Mouse (Mus musculus) lung, embryonic 15.5 days (tissue): ENCODE measurements at regions not wholly inside any gene's neighbourhood (a gene's known extent, or its start where the extent isn't known, plus 50 kb on each side); places are given as distances from the start of the nearest gene placed in this dataset.

ENCODE experiments used
- ATAC-seq: fragments of 200-750 bp; cut with Nextera tagmentation; 2 replicates; pipeline ENCODE4 v1.8.0; 2017; ENCODE audit warnings: moderate number of reproducible peaks, borderline replicate concordance; ENCODE audit not compliant: low FRiP score, low TSS enrichment; ENCODE audit errors: extremely low read depth
- H3K27ac ChIP-seq: fragments of 300-500 bp; sonication (generic); 2 replicates; pipeline ENCODE4 v1.5.1; 2015; ENCODE audit warnings: moderate library complexity, mild to moderate bottlenecking, inconsistent platforms
- H3K27me3 ChIP-seq: fragments of 300-500 bp; sonication (generic); 2 replicates; pipeline ENCODE4 v1.6.1; 2015; ENCODE audit warnings: inconsistent platforms
- H3K36me3 ChIP-seq: fragments of 300-500 bp; sonication (generic); 2 replicates; pipeline ENCODE4 v1.6.1; 2015; ENCODE audit warnings: inconsistent platforms
- H3K4me1 ChIP-seq: fragments of 300-500 bp; sonication (generic); 2 replicates; pipeline ENCODE4 v1.6.1; 2015; ENCODE audit warnings: inconsistent platforms
- H3K4me2 ChIP-seq: fragments of 300-500 bp; sonication (generic); 2 replicates; pipeline ENCODE4 v1.6.1; 2015; ENCODE audit warnings: inconsistent platforms, mild to moderate bottlenecking, moderate library complexity
- H3K4me3 ChIP-seq: fragments of 300-500 bp; sonication (generic); 2 replicates; pipeline ENCODE4 v1.5.1; 2015; ENCODE audit warnings: mild to moderate bottlenecking, inconsistent platforms
- H3K9ac ChIP-seq: fragments of 300-500 bp; sonication (generic); 2 replicates; pipeline ENCODE4 v1.6.1; 2015; ENCODE audit warnings: inconsistent platforms
- H3K9me3 ChIP-seq: fragments of 300-500 bp; sonication (generic); 2 replicates; pipeline ENCODE4 v1.6.1; 2016; ENCODE audit warnings: inconsistent platforms
- WGBS: fragments of 180-500 bp; shearing (Covaris S2); methylation state at CpG from one replicate; pipeline ENCODE4 v1.1.7; 2015; 5-methylcytosine and 5-hydroxymethylcytosine counted together

DNA sequence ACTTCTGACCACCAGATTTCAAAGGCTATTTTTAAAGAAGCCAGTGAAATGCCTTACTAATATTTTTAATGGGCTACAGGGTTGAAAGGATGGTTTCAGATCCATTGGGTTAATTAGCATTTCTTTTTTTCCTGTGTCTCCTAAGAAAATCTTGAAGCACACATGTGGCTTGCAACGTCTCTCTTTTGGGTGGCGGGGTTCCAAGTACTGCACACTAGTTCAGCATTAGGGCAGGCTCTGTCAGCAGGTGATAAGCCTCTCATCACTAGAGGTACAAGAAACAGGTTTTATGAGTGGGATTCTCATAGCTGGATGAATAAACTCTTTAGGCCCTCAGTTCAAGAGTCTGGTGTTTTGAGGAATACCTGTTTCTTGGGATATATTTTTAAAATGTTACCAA, 103.2 kb upstream of the Jun start:
- WGBS = 74% methylated on average over 2 of the region's 2 CpGs

DNA sequence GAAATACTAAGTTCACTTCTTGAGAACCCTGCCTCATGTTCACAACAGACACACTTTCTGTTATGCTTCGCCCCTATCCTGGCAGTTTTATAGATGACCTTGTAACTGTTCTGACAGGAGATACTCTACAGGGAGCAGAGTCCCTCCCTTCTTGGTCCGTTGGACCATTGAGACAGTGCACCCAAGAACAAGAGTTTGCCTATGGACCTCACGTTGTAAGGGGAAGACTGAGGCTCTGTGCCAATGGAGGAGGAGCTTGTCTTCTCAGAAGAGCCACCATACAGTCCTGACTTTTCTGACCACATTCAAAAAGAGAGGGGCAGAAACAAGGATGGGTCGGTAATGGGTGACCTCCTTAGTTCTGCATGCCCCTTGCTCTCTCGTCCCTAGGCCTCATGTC, 103.8 kb upstream of the Jun start:
- Histone ChIP-seq H3K4me3 (no peak overlapping the region), H3K4me2 (no peak overlapping the region), H3K9ac (no peak overlapping the region), H3K27me3 (no peaks in the 10 kb centered on the region), H3K4me1 (peaks cover 68% of the 10 kb centered on the region), H3K36me3 (no peaks in the 10 kb centered on the region), H3K27ac (peak overlapping the region; percentile 54; the same call in 1 of the 2 replicates), H3K9me3 (no peaks in the 10 kb centered on the region)
- ATAC-seq = no peak
- WGBS = 79% methylated on average over 5 of the region's 5 CpGs

More for the DNA sequence above, 103.2 kb upstream of the Jun start:
- H3K4me2 ChIP-seq = no peak overlapping the region
- H3K4me1 ChIP-seq = peaks cover 62% of the 10 kb centered on the region
- H3K27ac ChIP-seq = no peak overlapping the region
- no peaks in the 10 kb centered on the region for H3K27me3 ChIP-seq
- no peak overlapping the region for H3K4me3 ChIP-seq
- no peaks in the 10 kb centered on the region for H3K9me3 ChIP-seq
- no peak overlapping the region for H3K9ac ChIP-seq
- H3K36me3 ChIP-seq = no peaks in the 10 kb centered on the region
- ATAC-seq = no peak

DNA sequence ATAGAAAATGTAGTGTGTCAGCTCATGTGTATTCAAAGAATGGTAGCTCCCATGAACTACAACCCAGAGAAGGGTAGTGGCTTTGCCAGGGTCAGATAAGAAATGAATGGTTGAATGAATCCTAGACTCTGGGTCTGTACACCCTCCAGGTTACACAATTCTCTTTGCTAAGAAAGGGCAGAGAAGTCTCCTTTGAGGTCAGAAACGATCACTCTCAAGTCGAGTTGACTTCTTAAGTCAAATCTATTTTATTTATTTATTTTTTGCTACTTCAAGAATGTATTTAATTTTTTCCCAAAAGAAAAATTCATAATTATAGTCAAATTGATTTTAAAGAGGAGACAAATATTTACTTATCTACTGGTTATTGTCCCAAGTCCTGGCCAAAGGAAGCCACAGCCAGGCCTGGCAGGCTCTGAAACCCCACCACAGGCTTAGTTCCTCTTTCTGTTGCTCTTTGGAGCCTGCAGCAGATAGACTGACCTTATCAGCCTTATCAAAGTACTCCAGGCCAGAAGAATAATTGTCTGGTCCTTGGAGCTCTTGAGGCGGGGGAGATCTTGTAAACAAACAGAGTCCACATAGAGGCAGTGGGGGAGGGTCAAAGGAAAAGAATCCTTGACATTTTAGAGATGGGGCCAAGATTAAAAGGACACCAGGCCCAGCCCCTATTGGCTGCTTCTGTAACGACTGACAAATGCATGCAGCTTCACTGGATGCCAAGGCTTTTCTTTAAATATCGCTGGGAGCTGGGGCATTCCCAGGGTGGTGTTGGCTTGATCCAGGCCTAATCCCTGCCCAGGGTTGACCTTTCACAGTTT, 104.6 kb upstream of the Jun start:
- 22% methylated on average over 5 of the region's 5 CpGs for WGBS
- no peak overlapping the region for H3K4me3 ChIP-seq
- ATAC-seq = no peak
- peak overlapping the region; percentile 54 for H3K27ac ChIP-seq
- no peak overlapping the region for H3K4me2 ChIP-seq
- H3K9ac ChIP-seq = no peak overlapping the region
- no peaks in the 10 kb centered on the region for H3K9me3 ChIP-seq
- no peaks in the 10 kb centered on the region for H3K27me3 ChIP-seq
- no peaks in the 10 kb centered on the region for H3K36me3 ChIP-seq
- H3K4me1 ChIP-seq = peaks cover 70% of the 10 kb centered on the region

DNA sequence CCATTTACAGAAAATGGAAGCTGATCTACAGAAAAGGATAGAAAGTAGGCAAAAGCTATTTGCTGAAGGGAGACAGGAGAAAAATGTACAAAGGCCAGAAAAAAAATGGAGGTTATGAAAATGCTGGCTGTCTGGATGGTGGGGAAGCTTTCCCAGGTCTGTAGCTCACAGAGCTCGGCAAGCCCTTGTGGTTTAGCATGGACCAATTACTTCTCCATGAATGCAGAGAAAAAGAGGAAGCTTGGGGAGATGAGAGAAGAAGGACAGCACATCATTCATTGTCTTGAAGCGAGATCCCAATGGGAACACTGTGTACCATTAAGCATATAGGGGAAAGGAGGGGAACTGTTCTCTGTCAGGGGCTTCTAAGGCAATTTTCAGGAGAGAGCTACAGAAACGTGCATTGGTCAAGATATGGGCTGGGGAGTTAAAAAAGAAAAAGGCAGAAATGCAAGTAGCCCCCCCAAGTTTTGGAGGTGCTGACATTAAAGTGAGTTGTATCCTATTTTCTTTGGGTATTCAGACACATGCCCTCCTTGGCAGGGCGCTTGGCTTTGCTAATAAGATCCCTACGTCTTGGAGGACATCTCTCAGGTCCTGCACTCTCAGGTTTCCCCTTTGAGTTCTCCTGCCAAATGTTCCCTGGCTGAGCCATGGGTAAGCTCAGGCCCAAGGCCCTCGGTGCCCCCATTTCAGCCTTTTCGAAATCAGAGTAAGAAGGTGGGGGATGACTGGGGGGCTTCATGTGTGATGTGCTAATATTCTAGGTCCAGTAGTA, 105.8 kb upstream of the Jun start:
- no peak overlapping the region for H3K4me2 ChIP-seq
- no peaks in the 10 kb centered on the region for H3K36me3 ChIP-seq
- no peaks in the 10 kb centered on the region for H3K27me3 ChIP-seq
- ATAC-seq = no peak
- WGBS = 82% methylated on average over 7 of the region's 7 CpGs
- no peak overlapping the region for H3K9ac ChIP-seq
- H3K4me1 ChIP-seq = peaks cover 70% of the 10 kb centered on the region
- H3K4me3 ChIP-seq = no peak overlapping the region
- peak overlapping the region; percentile 54; the same call in 1 of the 2 replicates for H3K27ac ChIP-seq
- no peaks in the 10 kb centered on the region for H3K9me3 ChIP-seq

DNA sequence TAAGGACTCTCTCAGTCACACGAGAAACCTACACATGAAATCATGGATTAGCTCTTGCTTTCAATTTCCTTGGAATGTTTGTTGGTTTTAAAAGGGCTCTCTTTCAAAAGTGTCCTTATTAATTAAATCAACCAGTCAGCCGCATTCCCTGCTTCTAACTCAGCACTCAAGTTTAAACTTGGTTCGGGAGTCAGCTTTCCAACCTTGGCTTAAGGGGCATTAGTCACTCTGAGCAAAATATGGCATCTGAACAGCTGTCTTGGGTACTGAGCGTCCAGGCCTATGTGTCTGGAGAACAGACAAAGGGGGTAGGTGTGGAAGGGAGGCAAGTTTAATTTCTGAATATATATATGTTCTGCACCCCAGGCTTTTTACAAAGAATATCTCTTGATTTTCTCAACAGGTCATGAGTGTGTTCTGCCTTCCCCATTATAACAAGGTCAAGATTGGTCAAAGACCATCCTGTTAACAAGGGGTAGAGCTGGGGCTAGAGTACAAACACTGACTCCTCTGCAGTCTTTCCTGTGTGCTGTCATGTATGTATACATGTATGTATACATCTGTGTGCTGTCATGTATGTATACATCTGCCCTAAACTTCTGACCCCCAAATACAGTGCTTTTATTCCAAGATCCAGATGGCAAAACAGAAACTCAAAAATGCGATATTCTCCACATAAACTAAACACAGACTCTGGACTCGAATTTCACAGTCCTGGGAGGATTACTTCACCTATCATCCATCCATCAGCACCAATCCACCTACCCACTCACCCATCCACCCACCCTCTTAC, 106.8 kb upstream of the Jun start:
- H3K4me1 ChIP-seq = peaks cover 66% of the 10 kb centered on the region
- ATAC-seq = no peak

DNA sequence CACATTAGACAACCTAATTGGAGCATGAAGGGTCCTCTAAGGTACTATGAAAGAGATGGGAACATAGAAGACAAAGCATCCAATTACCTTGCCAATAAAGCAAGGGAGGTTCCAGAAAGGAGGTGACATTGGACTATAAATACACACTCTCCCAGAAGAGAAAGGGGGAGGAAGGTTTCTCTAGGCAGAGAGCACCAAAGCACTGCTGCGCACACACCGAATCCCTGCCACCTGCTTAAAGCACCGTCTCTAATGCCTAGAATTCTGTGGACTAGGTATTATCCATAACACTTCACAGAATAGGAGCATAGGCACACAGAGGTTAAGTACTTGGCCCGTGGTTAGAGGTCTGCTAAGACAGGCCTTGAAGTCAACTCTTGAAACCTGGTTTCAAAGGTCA, 107.8 kb upstream of the Jun start:
- Histone ChIP-seq H3K4me2 (no peak overlapping the region), H3K27me3 (no peaks in the 10 kb centered on the region), H3K4me3 (no peak overlapping the region), H3K27ac (peak overlapping the region; percentile 98), H3K36me3 (no peaks in the 10 kb centered on the region), H3K9me3 (no peaks in the 10 kb centered on the region), H3K9ac (no peak overlapping the region), H3K4me1 (peaks cover 56% of the 10 kb centered on the region)
- no peak for ATAC-seq
- WGBS = 72% methylated on average over 4 of the region's 4 CpGs

More for the DNA sequence above, 106.8 kb upstream of the Jun start:
- H3K27ac ChIP-seq = no peak overlapping the region
- H3K27me3 ChIP-seq = no peaks in the 10 kb centered on the region
- H3K9ac ChIP-seq = no peak overlapping the region
- H3K4me3 ChIP-seq = no peak overlapping the region
- 51% methylated on average over 6 of the region's 6 CpGs for whole genome bisulfite sequencing
- H3K4me2 ChIP-seq = no peak overlapping the region
- no peaks in the 10 kb centered on the region for H3K36me3 ChIP-seq
- H3K9me3 ChIP-seq = no peaks in the 10 kb centered on the region

DNA sequence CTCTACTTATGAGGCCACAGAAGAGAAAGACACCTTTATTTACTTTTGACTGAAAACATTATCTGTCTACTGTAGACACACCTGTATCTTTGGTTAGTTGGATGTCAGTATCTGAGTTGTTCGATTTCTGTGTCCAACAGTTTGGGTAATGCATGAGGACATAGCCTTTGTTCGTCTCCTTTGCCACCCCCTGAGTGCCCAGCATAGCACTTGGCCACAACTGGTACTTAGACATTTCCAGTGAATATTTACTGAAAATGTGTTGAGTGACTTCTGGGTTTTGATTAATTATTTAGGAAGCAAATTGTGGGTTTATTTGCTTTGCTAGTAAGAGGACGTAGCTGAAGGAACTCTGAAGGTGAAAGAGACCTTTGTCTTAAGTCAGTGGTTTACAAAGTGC, 108.4 kb upstream of the Jun start:
- no peaks in the 10 kb centered on the region for H3K27me3 ChIP-seq
- WGBS = 57% methylated on average over 3 of the region's 3 CpGs
- H3K36me3 ChIP-seq = no peaks in the 10 kb centered on the region
- H3K9ac ChIP-seq = no peak overlapping the region
- peaks cover 54% of the 10 kb centered on the region for H3K4me1 ChIP-seq
- H3K27ac ChIP-seq = peak overlapping the region; percentile 98
- peak overlapping the region; percentile 46 for H3K4me3 ChIP-seq
- H3K9me3 ChIP-seq = no peaks in the 10 kb centered on the region
- ATAC-seq = no peak
- H3K4me2 ChIP-seq = peak overlapping the region; percentile 64

DNA sequence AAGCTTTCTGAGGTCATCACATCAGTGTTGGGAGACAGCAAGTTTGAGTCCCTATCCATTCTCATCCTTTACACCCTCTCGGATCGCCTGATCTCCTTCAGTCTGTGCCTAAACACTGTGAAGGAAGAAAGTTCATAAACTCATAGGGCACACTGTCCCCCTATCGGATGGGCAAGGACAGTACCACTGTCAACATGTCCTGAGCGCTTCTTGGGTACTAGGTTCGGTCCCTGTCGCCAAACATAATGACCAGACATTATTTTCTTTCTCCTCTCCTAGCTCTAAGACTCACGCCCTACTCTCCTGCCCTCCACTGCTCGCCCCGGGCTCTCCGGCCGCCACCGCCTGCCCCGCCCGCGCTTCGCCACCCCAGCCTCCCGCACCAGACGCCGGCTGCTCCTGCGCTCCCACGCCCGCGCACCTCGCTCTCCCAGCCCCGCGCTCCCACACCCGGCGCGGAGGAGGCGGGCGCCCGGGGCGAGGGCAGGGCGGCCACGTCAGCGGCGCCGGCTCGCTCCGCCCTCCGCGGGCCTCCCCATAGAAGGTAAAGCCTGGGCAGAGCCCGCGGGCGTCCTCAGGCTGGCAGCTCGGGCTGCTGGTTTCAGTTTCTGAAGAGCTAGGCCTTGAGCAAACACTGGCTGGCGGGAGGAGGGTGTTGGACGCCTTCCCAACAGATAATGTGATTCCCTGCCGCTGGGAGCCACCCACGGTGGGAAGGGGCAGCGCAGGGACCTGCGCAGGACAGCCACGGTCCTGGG, 109.1 kb upstream of the Jun start:
- Histone ChIP-seq H3K9me3 (no peaks in the 10 kb centered on the region), H3K9ac (peak overlapping the region; percentile 43), H3K36me3 (no peaks in the 10 kb centered on the region), H3K4me1 (peaks cover 50% of the 10 kb centered on the region), H3K4me2 (peak overlapping the region; percentile 64), H3K27ac (peak overlapping the region; percentile 98), H3K4me3 (peak overlapping the region; percentile 46), H3K27me3 (no peaks in the 10 kb centered on the region)
- ATAC-seq = peak; percentile 97
- under 1% methylated on average over 52 of the region's 53 CpGs for WGBS

DNA sequence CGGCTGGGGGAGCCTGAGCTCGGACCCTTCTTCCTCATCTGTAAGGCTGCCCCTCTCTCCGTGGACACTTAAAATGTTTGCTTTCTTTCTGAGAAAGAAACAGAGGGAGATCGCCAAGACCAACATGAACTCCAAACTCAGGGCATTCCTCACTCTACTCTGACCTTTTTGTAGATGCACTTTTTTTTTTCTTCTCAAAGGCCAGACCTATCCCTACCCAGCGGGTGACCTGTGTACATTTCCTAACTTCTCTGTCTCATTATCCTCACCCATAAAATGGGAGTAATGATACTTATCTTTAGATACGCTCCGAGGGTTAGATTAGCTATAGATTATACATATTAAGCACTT, 109.6 kb upstream of the Jun start:
- Histone ChIP-seq H3K4me1 (peaks cover 45% of the 10 kb centered on the region), H3K27me3 (no peaks in the 10 kb centered on the region), H3K36me3 (no peaks in the 10 kb centered on the region), H3K9ac (peak overlapping the region; percentile 43), H3K9me3 (no peaks in the 10 kb centered on the region), H3K4me2 (peak overlapping the region; percentile 64), H3K27ac (peak overlapping the region; percentile 98), H3K4me3 (peak overlapping the region; percentile 46)
- ATAC-seq = peak; percentile 4; the same call in 1 of the 2 replicates
- WGBS = 16% methylated on average over 7 of the region's 7 CpGs

DNA sequence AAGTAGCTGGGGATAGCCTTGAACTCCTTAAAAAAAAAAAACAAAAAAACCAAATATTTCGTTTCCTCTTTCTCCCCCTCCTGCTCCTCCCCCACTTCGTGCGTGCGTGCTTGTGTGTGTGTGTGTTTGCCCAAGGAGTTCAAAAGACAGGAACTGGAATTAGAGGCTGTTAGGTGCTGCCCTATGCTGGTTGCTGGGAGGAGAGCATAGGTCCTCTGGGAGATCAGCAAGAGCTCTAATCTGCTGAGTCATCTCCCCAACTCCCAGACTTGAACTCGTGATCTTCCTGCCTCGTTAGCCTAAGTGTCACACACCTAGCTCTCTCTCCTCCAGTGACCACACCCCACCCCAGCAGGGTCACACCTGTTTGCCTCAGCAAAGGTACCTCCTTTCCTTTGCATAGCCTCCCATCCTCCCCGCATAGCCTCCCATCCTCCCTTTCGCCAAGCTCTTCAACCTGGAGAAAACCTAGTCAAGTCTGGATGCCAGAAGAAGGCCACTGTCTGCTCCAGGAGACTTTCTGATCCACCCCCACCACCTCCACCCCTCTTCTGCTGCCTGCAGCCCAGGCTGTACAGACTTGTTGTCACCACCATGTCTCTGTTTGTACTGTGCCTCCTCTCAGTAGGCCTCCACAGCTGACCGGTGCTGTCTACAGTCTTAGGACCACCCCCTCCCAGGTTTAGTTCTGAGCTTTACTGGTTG, 110.5 kb upstream of the Jun start:
- Histone ChIP-seq H3K9me3 (no peaks in the 10 kb centered on the region), H3K36me3 (no peaks in the 10 kb centered on the region), H3K4me3 (no peak overlapping the region), H3K4me2 (no peak overlapping the region; the same call in 1 of the 2 replicates), H3K27me3 (no peaks in the 10 kb centered on the region), H3K27ac (peak overlapping the region; percentile 47), H3K4me1 (peaks cover 37% of the 10 kb centered on the region), H3K9ac (no peak overlapping the region)
- ATAC-seq = no peak
- 55% methylated on average over 9 of the region's 9 CpGs for WGBS

DNA sequence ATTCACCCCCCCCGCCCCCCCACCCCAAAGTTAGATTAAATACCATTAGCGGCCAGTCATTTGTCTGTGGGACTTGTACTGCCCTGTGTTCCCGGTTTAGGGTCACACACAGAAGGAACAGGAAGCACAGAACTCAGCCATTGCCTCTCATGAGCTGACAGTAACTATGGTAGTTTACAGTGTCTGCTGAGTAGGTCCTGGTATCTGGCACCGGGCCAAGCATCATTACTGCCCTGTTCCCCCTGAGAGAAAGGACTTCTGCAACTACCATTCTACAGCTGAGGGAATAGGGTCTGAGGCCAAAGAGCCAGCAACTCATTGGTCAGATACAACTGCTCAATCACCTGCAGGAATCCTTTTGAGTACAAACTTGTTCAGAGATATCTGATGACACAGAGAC, 111.4 kb upstream of the Jun start:
- WGBS = 42% methylated on average over 4 of the region's 4 CpGs
- Histone ChIP-seq H3K9me3 (no peaks in the 10 kb centered on the region), H3K9ac (no peak overlapping the region), H3K27me3 (no peaks in the 10 kb centered on the region), H3K4me1 (peaks cover 34% of the 10 kb centered on the region), H3K4me3 (no peak overlapping the region), H3K4me2 (no peak overlapping the region), H3K36me3 (no peaks in the 10 kb centered on the region), H3K27ac (no peak overlapping the region)
- no peak for ATAC-seq
